Mouse (Mus musculus) mesoderm, embryonic 11.5 days (tissue): Measurements from ENCODE around the gene Mfsd8.
"Not testable (repeated sequence)": the region's sequence is repeated elsewhere in the genome, so short reads cannot be mapped to it uniquely, and the experiment has no call there.

Experiments used
- DNase-seq: peaks from one replicate; pipeline ENCODE4 v3.0.0-alpha.2; 2012; ENCODE audit warnings: low read depth, low spot score

Gene Mfsd8

GRCm38 (mm10) chr3:40846473-40846956 is at the start of gene Mfsd8:
Mfsd8 (minus strand) TSS chr3:40846886.
- DNase-seq: peak; percentile 98

DNA sequence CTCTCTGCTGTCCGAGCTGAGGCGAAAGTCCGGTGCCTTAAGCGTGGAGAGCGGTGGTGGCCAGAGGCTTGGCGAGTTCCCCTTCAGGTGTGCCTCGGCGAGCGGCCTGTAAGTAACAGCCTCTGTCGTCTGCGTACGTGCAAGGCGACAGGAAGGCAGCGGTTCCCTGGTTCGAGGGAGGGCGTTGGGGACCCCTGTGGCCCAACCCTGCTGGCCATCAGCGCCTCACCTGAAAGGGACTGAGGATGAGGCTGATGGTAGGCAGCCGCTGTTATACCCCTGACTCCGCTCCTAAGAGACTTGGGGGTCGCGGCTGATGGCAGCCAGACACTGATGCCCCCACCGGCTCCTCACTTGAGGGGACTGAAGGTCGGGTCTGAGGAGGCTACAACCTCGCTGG is 47.6 kb upstream of the Mfsd8 start:
- DNase-seq: not testable (repeated sequence)

DNA sequence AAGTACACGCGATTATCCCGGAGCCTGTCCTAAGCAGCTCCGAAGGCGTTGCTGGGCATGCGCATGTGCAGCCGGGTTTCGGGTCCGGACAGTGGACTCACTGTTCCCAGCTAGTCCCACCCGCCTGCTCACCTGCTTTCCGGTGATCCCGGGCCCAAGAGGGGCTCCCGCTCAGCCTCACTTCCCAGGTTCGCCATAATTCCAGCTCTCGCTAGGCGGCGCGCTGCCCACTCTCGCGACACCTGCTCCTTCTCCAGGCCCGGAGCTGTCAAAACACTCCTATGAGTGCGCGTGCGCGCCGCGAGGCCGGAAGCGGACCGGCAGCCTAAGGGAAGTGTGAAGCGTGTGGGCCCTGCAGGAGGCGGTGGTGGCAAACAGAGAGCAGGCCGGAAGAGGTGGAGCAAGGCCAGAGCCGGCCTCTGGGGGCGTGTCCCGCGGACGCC is 47.2 kb upstream of the Mfsd8 start:
- peak; percentile 100 for DNase-seq

- not testable (repeated sequence) for DNase-seq
Observed at GRCm38 (mm10) chr3:40853123-40853738, 6.5 kb upstream of the Mfsd8 start.

DNA sequence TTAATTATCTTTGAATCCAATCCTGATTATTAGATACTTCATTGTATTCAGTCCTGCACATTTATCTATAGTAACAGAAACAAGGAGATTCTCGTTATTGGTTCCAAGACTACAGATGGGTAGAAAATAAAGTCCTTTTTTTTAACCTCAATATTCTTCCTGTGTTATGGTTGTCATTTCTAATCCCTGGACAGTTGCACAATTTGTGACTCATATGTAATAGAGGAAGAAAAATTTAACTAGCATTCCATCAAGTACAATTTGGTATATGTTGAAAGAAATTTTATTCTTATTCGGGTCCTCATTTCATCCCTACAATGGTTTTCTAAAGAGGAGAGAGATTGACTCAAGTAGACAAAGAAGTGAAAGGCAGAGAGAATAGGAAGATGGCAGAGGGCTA is 1.2 kb upstream of the Mfsd8 start:
- DNase-seq: not testable (repeated sequence)

GRCm38 (mm10) chr3:40847018-40847417 is 332 bp upstream of the Mfsd8 start:
- DNase-seq: peak; percentile 42

DNA sequence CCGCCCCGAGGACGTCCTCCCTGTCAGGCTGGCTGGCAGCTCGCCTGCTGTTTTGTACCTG is 101 bp upstream of the Mfsd8 start, which contains the start of gene Abhd18:
TSS of gene Abhd18 (plus strand) at position 14 of the 61 bp plus-strand sequence.
- not testable (repeated sequence) for DNase-seq

- DNase-seq: not testable (repeated sequence)
Observed at GRCm38 (mm10) chr3:40845521-40845920, 1.2 kb downstream of the Mfsd8 start.

DNA sequence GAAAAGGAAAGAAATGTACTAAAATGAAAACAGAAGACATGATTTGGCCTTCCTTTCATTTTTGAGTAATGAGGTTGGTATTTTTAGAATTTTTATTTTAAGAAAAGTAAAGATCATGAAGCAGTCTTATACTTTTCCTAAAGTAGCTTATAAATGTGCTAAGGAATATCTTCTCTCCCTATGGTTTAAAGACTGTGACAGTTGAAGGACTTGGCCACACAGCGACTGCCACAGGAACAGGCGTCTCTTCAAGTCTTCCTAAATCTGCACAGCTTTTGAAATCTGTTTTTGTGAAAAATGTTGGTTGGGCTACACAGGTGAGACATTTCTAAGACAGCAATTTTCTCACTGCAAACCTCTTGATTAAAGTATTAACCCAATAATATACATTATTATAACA is 33.4 kb downstream of the Mfsd8 start:
- DNase-seq: no peak

- DNase-seq: no peak
Observed at GRCm38 (mm10) chr3:40809894-40810293, 36.8 kb downstream of the Mfsd8 start.

DNA sequence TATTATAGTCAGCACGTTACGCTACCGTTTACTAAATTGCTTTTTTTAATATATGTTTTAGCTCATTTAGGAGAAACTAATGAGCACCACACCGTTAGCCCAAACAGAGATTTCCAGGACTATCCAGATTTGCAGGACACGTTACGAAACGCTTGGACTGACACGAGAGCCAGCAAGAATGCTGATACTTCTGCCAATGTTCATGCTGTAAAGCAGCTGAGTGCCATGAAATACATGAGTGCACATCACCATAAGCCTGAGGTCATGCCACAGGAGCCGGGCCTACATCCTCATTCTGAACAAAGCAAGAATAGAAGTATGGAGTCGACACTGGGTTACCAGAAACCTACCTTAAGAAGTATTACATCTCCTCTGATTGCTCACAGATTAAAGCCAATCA is 38.0 kb downstream of the Mfsd8 start:
- DNase-seq: no peak

GRCm38 (mm10) chr3:40806871-40807270 is 39.8 kb downstream of the Mfsd8 start:
- no peak for DNase-seq

DNA sequence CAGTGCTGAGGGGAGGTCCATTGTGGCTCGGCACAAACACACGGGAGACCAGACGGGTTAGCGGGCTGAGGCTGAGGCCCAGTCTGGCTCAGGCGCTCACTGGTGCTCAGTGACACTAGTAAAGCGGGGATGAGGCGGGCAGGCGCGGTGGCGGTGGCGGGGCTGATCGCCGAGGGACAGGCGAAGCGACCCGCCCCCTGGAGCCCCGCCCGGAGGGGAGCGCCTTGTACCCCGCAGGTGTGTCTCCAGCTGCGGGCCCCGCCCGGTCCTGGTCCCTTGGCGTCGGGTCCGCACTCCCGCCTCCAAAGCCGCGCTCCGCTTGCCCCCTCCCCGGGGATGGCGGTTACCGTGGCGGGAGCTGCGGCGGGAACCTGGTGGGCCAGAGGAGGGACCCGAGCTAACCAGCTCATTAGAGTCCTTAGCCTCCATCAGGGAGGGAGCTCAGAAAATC is 46.3 kb downstream of the Mfsd8 start:
- DNase-seq: no peak

DNA sequence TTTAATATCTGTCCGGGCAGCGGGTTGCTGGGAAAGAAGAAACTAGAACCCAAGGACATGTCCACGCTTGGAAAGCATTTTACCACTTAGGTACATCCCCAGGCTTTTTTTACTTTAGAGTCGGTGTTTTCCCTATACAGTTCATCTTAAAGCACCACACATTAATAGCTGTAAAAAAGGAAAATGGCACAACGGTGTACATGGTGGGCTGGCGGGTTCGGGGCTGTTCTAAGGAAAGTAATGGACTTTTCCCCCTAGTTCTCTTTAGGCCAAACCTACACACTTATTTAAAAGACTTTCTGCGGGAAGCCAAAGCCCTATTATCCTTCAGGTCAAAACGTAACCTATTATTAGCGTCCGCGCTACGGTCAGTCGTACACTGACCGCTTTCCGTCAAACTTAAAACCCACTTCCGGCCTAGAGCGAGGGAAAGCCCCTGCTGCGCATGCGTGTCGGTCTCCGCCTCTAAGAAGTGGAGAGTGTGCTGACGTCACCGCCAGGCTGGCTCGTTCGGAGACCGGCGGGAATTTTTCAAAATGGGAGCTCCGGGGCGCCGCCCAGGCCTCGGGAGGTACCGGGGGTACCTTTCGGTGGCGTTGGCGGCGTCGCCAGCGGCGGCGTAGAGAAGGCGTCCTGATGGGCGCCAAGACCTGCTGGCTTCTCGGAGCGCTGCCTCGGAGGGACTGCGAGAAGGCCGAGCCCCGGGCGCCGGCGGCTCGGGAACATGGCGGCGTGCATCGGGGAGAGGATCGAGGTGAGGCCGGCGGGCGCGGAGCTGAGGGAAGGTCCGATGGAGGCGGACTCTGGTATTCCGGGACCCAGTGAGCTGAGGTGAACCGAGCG is 46.9 kb downstream of the Mfsd8 start, which contains the start of gene Plk4:
TSS of gene Plk4 (plus strand) at position 490 of the 843 bp plus-strand sequence.
- peak; percentile 98 for DNase-seq

- DNase-seq: peak; percentile 62
Observed at GRCm38 (mm10) chr3:40798500-40798899, 48.2 kb downstream of the Mfsd8 start.

- no peak for DNase-seq
Observed at GRCm38 (mm10) chr3:40798054-40798453, 48.6 kb downstream of the Mfsd8 start.

GRCm38 (mm10) chr3:40793783-40794182 is 52.9 kb downstream of the Mfsd8 start:
- no peak for DNase-seq
